Mouse (Mus musculus) gastrocnemius, postnatal 10 days (tissue): ENCODE data around the gene Rnf126. TPM values are rescaled to one million over a fixed set of nuclear protein-coding genes. Genes with fewer than 3 reads are reported as not detected.

ENCODE experiments used
- DNase-seq: peaks from one replicate; pipeline ENCODE4 v3.0.0; 2021; ENCODE audit warnings: mixed read lengths
- long read RNA-seq, 2 experiments: library from polyadenylated mRNA; stranded (forward); transcript quantifications; one replicate each; pipeline ENCODE4 v2.0.0; 2021
- total RNA-seq, 2 experiments: library from RNA; stranded (reverse); gene quantifications; 2 replicates each; pipeline ENCODE4 v1.2.3; 2021

Gene Rnf126
- total RNA-seq, result 10 to 100 TPM; 35.2 to 36.1 TPM
- long read RNA-seq, experiment 1, transcript Rnf126-201 (9 exons, 1,639 nt), result major isoform, 60 of 73 reads
- long read RNA-seq, experiment 1, partial matches to known transcripts, result 4 of 73 reads
- long read RNA-seq, experiment 1, other reads (novel, unspliced or antisense), result 9 of 73 reads
- long read RNA-seq, experiment 2, transcript Rnf126-201 (9 exons, 1,639 nt), result major isoform, 64 of 81 reads
- long read RNA-seq, experiment 2, partial matches to known transcripts, result 3 of 81 reads
- long read RNA-seq, experiment 2, other reads (novel, unspliced or antisense), result 14 of 81 reads

- peak; percentile 98 for DNase-seq
Observed at GRCm38 (mm10) chr10:79766508-79767325, at the start of gene Rnf126. Gene Rnf126 (minus strand): TSS chr10:79766952.

DNA sequence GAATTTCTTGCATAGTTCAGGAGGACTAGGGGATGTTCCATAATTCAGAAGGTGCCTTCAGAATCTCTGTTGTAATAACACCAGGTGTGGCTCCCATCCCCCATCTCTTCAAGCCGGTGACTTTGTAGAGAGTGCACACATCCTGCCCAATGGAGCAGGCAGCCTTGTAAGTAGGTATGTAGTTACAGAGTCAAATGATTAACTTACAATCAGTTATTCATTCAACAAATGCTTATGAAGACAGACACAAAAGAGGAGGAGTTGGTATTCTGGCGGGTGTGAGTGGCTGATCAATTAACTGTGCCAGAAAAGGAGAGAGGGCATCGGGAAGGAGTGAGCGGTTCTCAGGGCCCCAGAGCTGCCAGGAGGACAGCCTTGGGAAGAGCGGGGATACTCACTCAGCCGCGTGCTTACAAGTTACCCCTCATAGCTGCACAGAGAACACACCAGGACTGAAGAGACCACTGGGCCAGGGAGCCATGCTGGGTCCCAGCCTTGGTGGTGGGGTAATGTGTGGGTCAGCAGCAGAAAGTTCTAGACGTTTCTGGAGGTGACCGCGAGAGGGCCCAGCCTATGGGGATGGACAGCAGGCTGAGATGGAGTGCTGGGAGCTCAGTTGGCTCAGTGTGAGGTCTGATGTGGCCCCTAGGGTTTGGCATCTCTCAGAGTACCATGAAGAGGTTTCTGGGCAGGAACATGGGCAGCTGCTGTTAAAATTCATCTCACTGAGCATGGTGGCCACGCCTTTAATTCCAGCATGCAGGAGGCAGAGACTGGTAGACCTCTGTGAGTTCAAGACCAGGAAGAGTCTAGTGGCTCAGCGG lies 49.1 kb upstream of the Rnf126 start:
- no peak for DNase-seq

GRCm38 (mm10) chr10:79814271-79814842 lies 47.6 kb upstream of the Rnf126 start:
- DNase-seq, result no peak

- peak; percentile 88 for DNase-seq
Observed at GRCm38 (mm10) chr10:79811736-79812637, 45.2 kb upstream of the Rnf126 start.

DNA sequence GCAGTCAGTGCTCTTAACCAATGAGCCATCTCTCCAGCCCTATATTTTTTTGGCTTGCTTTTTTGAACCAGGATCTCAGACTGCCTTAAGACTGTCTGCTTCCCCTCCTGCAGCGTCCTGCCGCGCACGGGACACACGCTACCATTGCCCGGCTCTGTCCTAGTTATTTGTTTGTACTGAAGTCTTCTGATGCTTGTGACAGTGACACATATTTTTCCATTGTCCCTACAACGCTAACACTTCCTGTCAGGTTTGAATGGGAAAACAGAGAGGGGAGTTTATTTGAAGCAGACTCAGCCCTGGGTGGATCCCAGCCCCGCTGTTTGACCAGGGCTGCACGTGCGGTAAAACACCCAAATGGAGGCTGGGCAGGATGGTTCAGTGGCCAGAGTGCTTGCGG lies 42.0 kb upstream of the Rnf126 start:
- DNase-seq, result no peak

GRCm38 (mm10) chr10:79807826-79808225 lies 41.1 kb upstream of the Rnf126 start:
- no peak for DNase-seq

GRCm38 (mm10) chr10:79806972-79807371 lies 40.2 kb upstream of the Rnf126 start:
- no peak for DNase-seq

DNA sequence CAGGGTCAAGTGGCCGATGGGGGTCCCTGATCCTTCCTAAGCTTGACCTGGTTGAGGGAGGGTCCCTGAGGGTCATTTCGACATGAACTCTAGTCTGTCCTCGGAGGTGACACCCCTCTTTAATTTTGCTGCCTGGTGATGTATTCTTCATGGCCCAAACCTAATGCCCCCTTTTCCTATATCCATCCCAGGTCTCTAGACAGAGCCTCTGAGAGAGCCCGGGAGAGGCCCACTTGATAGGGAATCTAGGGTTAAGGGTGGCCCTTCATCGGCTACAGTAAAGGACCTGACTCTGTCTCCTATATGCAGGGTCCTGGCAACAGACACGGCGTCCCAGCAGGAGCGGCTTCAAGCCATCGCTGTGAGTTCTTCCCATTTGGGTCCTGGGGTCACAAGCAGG lies 39.6 kb upstream of the Rnf126 start:
- DNase-seq, result no peak

GRCm38 (mm10) chr10:79805636-79806035 lies 38.9 kb upstream of the Rnf126 start:
- no peak for DNase-seq

GRCm38 (mm10) chr10:79803716-79804323 lies 37.1 kb upstream of the Rnf126 start:
- DNase-seq, result peak; percentile 53

GRCm38 (mm10) chr10:79802331-79802971 lies 35.7 kb upstream of the Rnf126 start:
- no peak for DNase-seq

GRCm38 (mm10) chr10:79801837-79802236 lies 35.1 kb upstream of the Rnf126 start:
- no peak for DNase-seq

- DNase-seq, result no peak
Observed at GRCm38 (mm10) chr10:79800508-79800907, 33.8 kb upstream of the Rnf126 start.

DNA sequence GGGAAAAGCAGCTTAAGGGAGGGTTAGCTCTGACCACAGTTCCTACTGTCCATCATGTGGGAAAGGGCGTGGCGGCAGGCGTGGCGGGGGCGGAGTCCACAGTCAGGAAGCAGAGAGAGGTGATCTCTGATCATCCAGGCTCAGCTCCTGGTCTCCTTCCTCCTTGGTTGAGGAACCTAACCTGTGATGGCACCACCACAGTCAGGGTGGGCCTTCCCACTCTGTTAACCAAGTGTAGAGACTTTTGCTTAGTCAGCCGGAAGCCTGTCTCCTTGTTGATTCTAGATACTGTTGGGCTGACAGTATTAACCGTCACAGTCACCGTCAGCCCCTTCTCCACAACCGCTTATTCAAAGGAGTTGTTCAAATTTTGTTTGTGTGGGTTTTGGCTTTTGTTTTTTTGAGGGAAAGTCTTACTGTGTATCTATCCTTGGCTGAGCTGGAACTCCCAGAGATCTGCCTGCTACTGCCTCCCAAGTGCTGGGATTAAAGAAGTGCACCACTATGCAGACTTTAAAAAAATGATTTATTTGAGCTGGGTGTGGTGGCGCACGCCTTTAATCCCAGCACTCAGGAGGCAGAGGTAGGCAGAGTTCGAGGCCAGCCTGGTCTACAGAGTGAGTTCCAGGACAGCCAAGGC lies 31.7 kb upstream of the Rnf126 start:
- no peak for DNase-seq

GRCm38 (mm10) chr10:79797326-79797725 lies 30.6 kb upstream of the Rnf126 start:
- DNase-seq, result peak; percentile 40

- DNase-seq, result no peak
Observed at GRCm38 (mm10) chr10:79795905-79796304, 29.2 kb upstream of the Rnf126 start.

DNA sequence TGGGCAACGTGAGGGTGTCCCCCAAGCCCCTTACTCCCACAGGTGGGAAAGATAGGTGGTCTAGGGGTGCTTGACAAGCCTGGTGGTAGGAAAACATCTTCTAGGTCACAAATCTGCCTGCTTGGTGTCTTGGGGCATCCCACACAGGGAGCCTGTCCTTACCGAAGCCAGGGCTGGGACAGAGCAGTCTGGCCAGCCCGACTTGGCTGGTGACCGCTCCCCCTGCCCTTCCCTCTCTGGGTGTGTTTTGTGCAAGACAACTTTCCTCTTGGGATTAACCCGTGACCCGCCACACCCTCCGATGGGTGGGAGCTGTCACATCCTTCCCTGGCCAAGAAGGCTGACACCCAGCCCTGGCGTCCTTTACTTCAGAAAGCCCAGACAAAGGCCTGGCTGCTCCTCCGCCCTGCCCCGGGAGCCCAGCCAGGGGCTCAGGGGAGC lies 27.8 kb upstream of the Rnf126 start:
- peak; percentile 53 for DNase-seq

GRCm38 (mm10) chr10:79793738-79794490 lies 27.2 kb upstream of the Rnf126 start:
- no peak for DNase-seq
